Mouse (Mus musculus) megakaryocyte, embryonic 14.5 days (primary cell): Measurements from ENCODE around the gene Smad1.

Experiments
- FLI1 ChIP-seq: IDR thresholded peaks from 2 replicates; pipeline ENCODE4 v1.6.1; 2012; ENCODE audit warnings: low read length, inconsistent platforms, mixed read lengths
- GATA1 ChIP-seq: IDR thresholded peaks from 3 replicates; pipeline ENCODE4 v1.6.1; 2012; ENCODE audit warnings: mixed read lengths, low read length, inconsistent platforms, borderline replicate concordance

DNA sequence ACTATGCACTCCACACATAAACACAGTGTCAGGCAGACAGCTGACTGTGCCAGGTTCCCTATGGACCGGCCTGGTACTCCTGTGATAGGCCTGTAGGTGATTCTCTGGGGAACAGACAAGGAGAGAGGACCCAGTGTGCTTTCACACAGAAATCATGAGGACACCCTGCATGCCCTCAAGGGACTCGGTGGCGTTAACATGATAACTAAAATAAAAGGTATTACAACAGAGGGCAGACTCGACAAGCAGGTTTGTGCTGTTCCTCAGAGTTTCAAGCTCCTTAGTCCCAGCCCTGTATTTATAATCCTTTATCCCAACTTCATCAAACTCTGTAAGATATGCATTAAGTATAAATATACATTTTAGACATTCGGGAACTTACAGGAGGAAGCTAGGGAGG is 12.5 kb downstream of the Smad1 start:
- no peak for TF ChIP-seq GATA1
- TF ChIP-seq FLI1: no peak
